Mouse (Mus musculus): ENCODE data around the gene Zbtb45. TPM values are rescaled to one million over a fixed set of nuclear protein-coding genes. Genes with fewer than 3 reads are reported as not detected.

The Zbtb45 gene
- 5.4 and 5.7 TPM in 2 replicates for polyA plus RNA-seq (2012; rRNA removed)

DNA sequence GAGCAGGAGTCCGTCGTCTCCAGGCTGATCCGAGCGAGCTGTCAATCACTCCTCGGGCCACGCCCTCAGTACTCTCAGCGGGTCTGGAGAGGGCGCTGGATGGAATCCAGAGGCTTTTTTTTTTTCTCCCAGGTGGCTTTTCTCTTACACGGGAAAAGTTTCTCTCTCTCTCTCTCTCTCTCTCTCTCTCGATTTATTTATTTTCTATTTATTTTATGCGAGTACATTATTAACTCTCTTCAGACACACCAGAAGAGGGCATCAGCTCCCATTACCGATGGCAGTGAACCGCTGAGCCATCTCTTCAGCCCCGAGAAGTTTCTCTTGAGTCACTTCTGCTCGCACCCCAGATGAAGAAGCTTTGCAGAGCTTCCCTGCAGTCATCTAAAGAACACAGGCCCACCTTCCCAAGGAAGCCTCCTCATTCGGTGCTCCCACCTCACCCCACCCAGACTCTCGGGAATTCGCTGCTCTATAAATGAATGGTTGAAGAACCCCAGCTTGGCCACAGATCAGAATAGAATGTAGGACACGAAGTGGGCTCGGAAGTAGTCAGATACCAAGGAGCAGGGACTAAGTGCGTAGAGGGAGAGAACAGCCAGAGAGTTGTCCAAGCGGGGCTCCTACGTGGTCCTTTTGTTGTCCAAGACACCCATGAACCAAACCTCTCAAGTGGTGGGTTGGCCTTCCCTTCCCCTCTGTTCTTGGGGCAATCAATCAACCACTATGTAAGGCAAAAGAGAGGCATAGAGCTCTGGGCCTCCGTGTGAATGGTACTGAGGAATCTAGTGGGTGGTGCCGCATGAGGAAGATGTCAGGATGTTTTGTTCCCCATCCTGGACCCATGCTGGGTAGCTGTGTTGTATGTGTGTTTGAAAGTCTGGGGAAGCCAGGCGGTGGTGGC is at the start of gene Zbtb45:
Zbtb45 (minus strand) TSS at position 30 of the 904 bp plus-strand sequence.

DNA sequence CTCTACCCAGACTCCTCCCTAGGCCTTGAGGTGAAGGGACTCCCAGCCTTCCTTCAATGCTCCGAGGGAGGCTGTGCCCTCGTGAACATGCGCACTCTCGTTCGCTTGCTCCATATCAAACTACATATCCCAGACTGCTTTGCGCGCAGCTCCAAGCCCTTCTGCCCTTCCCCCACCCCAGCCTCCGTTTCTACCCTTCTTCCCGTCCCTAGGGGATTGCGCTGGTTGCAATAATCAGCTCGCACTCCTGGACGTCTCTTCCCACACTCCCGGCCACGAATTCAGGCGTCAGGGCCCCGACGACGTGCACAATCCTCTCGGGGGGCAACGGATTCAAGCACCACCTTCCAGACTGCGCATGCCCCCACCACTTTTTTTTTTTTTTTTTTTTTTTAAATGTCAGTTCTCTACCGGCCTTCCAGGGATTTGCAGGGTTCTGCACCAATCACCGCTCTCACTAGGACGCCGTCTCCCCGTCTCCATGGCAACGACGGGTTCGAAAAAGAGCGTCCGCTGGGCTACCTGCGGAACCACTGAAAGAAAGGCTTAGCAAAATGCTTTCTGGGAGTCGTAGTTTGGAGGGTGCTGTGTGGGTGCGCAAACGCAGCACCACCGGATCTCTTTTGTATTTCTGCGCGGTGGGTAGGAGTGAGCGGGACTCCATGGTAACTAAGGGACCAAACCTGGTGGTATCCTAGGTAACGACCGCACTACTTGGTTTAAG is 44.6 kb upstream of the Zbtb45 start, which contains the start of gene Mzf1:
Mzf1 (minus strand) TSS at position 478 of the 724 bp plus-strand sequence.

DNA sequence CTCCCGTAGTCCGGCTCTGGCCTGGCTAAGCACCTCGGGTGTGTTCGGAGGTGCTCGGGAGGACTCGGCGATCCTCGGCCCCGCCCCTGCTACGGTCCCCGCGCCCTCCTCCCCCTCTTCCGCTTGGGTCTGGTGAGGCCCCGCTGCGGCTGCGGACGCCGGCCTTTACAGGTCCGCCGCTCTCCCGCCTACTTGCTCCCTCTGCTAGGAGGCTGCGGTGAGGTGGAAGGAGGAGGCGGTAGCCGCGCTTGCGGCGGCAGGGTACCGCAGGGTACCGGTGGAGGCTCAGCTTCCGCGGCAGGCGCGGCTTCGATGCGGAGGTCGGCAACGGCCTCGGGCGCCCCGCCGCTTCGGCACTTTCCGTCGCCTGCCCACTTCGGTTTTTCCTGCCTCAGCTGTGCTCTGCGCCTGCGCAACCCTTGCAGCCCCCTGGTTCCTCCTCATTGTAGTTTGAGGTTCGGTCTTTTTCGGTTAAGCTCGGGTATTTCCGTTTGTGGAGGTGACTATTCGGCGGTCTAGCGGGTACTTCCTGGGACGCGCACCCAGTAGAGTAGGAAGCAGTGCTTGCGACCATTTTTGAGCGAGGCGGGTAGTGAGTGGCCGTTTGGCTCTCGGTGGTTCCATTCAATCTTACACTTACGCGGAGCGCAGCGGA is 28.2 kb upstream of the Zbtb45 start, which contains the start of gene Ube2m:
Ube2m (minus strand) TSS at position 375 of the 655 bp plus-strand sequence.

DNA sequence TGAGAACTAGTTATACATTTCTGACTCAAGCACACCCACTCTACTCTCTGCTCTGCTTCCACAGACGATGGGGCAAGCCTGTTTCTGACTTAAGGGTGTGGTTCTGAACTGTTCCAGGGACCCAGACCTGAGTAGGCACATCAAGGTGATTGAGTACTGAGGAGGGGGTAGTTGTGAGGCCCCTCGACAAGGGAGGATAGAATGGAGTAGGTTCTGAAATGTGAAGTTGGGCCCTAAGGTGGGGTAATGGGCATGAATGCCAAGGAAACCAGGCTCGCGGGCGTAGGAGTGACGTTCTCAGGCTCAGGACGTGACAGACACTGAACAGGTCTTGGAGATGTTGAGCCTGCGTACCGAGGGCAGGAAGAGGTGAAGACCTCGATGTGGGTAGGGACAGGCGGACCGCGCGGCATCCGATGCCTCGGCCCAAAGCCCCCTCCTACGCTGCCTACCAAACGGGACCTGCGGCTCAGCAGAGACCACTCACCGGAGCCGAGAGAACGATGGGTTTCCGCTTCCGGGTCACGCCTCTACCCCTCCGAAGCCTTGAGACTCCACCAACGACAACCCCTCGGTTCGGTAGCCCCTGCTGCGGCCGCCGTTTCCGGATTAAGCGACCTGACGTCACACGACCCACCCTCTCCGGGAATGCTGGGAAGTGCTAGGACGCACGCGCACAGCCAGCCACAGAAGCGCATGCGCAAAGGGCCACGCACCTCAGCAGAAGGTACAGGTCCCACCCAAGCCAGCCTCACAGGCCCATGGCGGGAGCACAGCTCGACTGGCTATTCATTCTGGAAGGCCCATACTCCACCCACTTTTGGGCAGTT is 24.5 kb upstream of the Zbtb45 start, which contains the start of gene Chmp2a:
Chmp2a (minus strand) TSS at position 660 of the 830 bp plus-strand sequence.

DNA sequence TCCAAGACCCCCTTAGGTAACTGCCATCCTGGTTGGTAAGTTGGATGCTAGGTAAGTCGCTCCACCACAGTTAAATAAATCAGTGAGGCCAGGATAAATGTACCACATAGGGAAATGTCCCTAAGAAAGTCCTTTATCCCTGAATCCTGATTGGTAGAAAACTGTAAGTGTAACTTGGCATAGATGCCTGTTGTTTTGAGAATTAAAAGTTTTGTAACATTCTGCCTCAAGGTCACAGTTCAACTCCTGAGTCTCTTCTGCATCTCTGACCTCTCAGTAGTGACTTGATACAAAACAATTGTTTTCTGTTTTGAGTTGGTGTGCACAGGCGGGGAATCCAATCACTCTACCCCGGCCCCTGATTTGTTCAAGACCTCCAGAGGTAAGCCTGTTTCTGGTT is 11.0 kb downstream of the Zbtb45 start, which contains the start of gene Trim28:
Trim28 (plus strand) TSS at position 264 of the 400 bp plus-strand sequence.

DNA sequence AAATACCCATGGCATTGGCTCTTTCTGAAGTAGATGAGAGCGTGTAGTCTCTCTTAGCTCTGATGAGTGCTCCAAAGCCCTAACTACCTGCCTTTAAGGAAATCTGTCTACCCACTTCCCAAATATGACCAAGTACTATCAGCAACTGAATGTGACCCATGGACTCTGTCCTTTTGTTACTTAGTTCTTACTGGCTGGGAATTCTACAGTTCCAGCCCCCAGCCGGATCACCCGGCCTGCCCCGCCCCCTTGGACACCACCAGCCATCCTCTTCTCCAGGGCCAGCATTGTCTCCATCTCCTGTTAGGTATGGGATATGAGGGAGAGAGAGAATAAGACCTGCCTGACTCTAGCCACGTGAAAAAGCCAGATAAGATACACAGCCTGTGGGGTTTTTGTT is 11.8 kb downstream of the Zbtb45 start, which contains the start of gene Slc27a5:
Slc27a5 (minus strand) TSS at position 140 of the 400 bp plus-strand sequence.

DNA sequence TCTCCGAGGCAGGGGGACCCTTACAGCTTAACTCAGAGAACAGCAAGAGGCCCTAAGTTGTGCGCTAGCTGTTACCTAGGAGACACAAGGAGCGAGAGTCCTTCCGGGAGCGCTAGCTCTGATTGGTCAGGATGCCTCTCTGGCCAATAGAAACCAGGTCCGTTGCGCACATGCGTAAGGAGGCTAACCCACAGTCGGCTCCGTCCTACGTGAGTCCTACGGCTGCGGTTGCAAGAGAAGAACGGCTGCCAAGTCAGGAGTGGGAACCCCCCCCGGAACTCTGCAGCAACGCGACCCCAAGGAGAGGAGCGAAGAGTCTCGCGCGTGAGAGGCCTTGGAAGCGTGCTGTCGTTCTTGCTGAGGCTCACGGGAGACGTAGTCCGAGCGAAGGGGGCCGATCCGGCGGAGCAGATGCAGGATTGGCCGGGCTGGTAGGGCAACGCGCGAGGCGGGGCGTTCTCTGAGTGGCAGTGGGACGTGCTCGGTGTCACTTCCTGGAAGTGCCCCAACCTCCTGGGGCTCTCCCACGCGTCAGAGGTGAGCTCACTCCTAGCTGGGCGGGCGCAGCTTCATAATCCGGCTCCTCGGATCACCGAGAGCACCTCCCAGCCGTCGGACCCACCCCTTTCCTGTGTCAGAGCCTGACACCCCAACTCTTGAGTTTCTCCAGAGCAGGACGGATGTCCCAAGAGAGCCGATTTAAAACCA is 32.0 kb downstream of the Zbtb45 start, which contains the start of gene Zfp446:
Zfp446 (plus strand) TSS at position 167 of the 708 bp plus-strand sequence.

DNA sequence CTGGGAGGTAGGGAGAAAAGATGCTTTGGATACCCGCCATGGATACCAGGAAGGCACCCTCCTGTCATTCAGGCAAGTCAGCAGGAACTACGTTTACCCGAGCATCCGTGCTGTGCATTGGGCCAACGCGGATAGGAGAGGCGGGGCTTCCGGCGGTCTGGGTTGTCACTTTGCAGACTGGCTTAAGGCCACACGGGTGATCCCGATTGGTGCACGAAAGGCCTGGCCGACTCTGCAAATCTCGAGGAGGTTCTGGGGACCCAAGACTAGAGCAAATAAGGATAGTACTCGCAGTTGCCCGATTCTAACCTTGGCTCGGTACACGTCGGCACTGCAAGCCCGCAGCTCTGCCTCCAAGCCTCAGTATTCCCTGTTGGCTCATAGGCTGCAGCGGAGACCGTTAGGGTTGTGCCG is 44.1 kb downstream of the Zbtb45 start, which contains the start of gene Zfp324:
Zfp324 (plus strand) TSS at position 161 of the 414 bp plus-strand sequence.

Other genes with a start within 250 kb of the Zbtb45 start
- 0.25 and 0.29 TPM in 2 replicates for gene Zscan18, start 206.4 kb downstream of the Zbtb45 start, polyA plus RNA-seq (2012; rRNA removed)
- 2.2 and 2.4 TPM in 2 replicates for gene Zfp329, start 191.2 kb downstream of the Zbtb45 start, polyA plus RNA-seq (2012; rRNA removed)
- gene Zfp110, start 175.3 kb downstream of the Zbtb45 start, polyA plus RNA-seq (2012; rRNA removed), result 5.1 and 5.6 TPM in 2 replicates
- gene Zfp128, start 128.9 kb downstream of the Zbtb45 start, polyA plus RNA-seq (2012; rRNA removed), result 0.75 and 0.82 TPM in 2 replicates
- gene Zscan22, start 112.2 kb downstream of the Zbtb45 start, polyA plus RNA-seq (2012; rRNA removed), result 3.4 and 3.5 TPM in 2 replicates
- 1,527 and 1,533 TPM in 2 replicates for gene Rps5, start 87.7 kb downstream of the Zbtb45 start, polyA plus RNA-seq (2012; rRNA removed)
- 0.13 and 0.22 TPM in 2 replicates for gene Rnf225, start 82.6 kb downstream of the Zbtb45 start, polyA plus RNA-seq (2012; rRNA removed)
- gene Zfp324, start 44.2 kb downstream of the Zbtb45 start, polyA plus RNA-seq (2012; rRNA removed), result 1.7 and 1.8 TPM in 2 replicates
- 1.9 and 2.1 TPM in 2 replicates for gene Zfp446, start 32.2 kb downstream of the Zbtb45 start, polyA plus RNA-seq (2012; rRNA removed)
- 37.4 and 60.2 TPM in 2 replicates for gene Slc27a5, start 11.8 kb downstream of the Zbtb45 start, polyA plus RNA-seq (2012; rRNA removed)
- gene Trim28, start 10.9 kb downstream of the Zbtb45 start, polyA plus RNA-seq (2012; rRNA removed), result 85.9 and 90.4 TPM in 2 replicates
- gene Chmp2a, start 24.8 kb upstream of the Zbtb45 start, polyA plus RNA-seq (2012; rRNA removed), result 99.3 and 101 TPM in 2 replicates
- gene Ube2m, start 28.2 kb upstream of the Zbtb45 start, polyA plus RNA-seq (2012; rRNA removed), result 86.0 and 91.7 TPM in 2 replicates
- gene Mzf1, start 44.7 kb upstream of the Zbtb45 start, polyA plus RNA-seq (2012; rRNA removed), result 0.53 and 0.59 TPM in 2 replicates
- not detected in 2 replicates for gene Vmn1r85, start 85.1 kb upstream of the Zbtb45 start, polyA plus RNA-seq (2012; rRNA removed)
- gene Vmn1r86, start 109.9 kb upstream of the Zbtb45 start, polyA plus RNA-seq (2012; rRNA removed), result not detected in 2 replicates
- gene Vmn1r87, start 130.1 kb upstream of the Zbtb45 start, polyA plus RNA-seq (2012; rRNA removed), result not detected in 2 replicates
- not detected in 2 replicates for gene Vmn1r88, start 149.5 kb upstream of the Zbtb45 start, polyA plus RNA-seq (2012; rRNA removed)
- not detected in 2 replicates for gene Vmn1r89, start 203.0 kb upstream of the Zbtb45 start, polyA plus RNA-seq (2012; rRNA removed)

All from liver, embryonic 18 days (tissue).